Mouse (Mus musculus) heart, postnatal 0 days (tissue): ENCODE data around the gene Nf2. TPM values are rescaled to one million over a fixed set of nuclear protein-coding genes. Genes with fewer than 3 reads are reported as not detected.

Experiments used
- ATAC-seq: fragments of 200-750 bp; cut with Nextera tagmentation; 2 replicates; pipeline ENCODE4 v1.8.0; 2017; ENCODE audit warnings: low read depth, moderate number of reproducible peaks, moderate library complexity; ENCODE audit not compliant: insufficient read depth
- DNase-seq: peaks from one replicate; pipeline ENCODE4 v3.0.0-alpha.2; 2016; ENCODE audit warnings: low spot score
- H3K27ac ChIP-seq: fragments of 300-500 bp; sonication (generic); 2 replicates; pipeline ENCODE4 v1.5.1; 2014; ENCODE audit warnings: low read depth, mild to moderate bottlenecking
- H3K27me3 ChIP-seq: fragments of 300-500 bp; sonication (generic); 2 replicates; pipeline ENCODE4 v1.6.1; 2014; ENCODE audit warnings: low read length, mixed read lengths; ENCODE audit not compliant: control insufficient read depth, insufficient read depth
- H3K36me3 ChIP-seq: fragments of 300-500 bp; sonication (generic); replicated peaks from 2 replicates; pipeline ENCODE4 v1.6.1; 2014; ENCODE audit warnings: low read length, mixed read lengths; ENCODE audit not compliant: control insufficient read depth, insufficient read depth
- H3K4me1 ChIP-seq: fragments of 300-500 bp; sonication (generic); 2 replicates; pipeline ENCODE4 v1.6.1; 2014; ENCODE audit warnings: antibody characterized with exemption; ENCODE audit not compliant: control insufficient read depth, insufficient read depth
- H3K4me2 ChIP-seq: fragments of 300-500 bp; sonication (generic); 2 replicates; pipeline ENCODE4 v1.6.1; 2014; ENCODE audit warnings: low read depth, mild to moderate bottlenecking, low read length, moderate library complexity
- H3K4me3 ChIP-seq: fragments of 300-500 bp; sonication (generic); 2 replicates; pipeline ENCODE4 v1.5.1; 2014; ENCODE audit warnings: low read depth, low read length
- H3K9ac ChIP-seq: fragments of 300-500 bp; sonication (generic); replicated peaks from 2 replicates; pipeline ENCODE4 v1.6.1; 2014; ENCODE audit warnings: low read depth, low read length, mixed read lengths
- H3K9me3 ChIP-seq: fragments of 300-500 bp; sonication (generic); replicated peaks from 2 replicates; pipeline ENCODE4 v1.6.1; 2016; ENCODE audit warnings: low read length; ENCODE audit not compliant: control insufficient read depth
- CTCF ChIP-seq: IDR thresholded peaks from 2 replicates; pipeline ENCODE4 v1.5.1; 2016; ENCODE audit warnings: antibody characterized with exemption, control low read depth, low read depth
- EP300 ChIP-seq: IDR thresholded peaks from 2 replicates; pipeline ENCODE4 v1.6.1; 2016; ENCODE audit warnings: antibody characterized with exemption, low read depth
- WGBS: fragments of 180-500 bp; shearing (Covaris S2); extraction: QIAGEN DNeasy Blood & Tissue Kit; methylation state at CpG from one replicate; pipeline ENCODE4 v1.1.7; 2014; 5-methylcytosine and 5-hydroxymethylcytosine counted together
- polyA plus RNA-seq: library from polyadenylated mRNA; unstranded; fragments of >200 nt; fragmentation: Nextera tagmentation; extraction: Ambion mirVana; gene quantifications from 2 replicates; pipeline ENCODE4 v1.2.1, GENCODE M21; 2015
- total RNA-seq: library from RNA; depleted of rRNA; stranded (reverse); fragments of >200 nt; gene quantifications from 2 replicates; pipeline ENCODE4 v1.2.3, GENCODE M21; 2014; ENCODE audit warnings: low replicate concordance

Gene Nf2
- total and polyA plus RNA-seq, 2 experiments from 2014 or later = 36.7 to 56.3 TPM

DNA sequence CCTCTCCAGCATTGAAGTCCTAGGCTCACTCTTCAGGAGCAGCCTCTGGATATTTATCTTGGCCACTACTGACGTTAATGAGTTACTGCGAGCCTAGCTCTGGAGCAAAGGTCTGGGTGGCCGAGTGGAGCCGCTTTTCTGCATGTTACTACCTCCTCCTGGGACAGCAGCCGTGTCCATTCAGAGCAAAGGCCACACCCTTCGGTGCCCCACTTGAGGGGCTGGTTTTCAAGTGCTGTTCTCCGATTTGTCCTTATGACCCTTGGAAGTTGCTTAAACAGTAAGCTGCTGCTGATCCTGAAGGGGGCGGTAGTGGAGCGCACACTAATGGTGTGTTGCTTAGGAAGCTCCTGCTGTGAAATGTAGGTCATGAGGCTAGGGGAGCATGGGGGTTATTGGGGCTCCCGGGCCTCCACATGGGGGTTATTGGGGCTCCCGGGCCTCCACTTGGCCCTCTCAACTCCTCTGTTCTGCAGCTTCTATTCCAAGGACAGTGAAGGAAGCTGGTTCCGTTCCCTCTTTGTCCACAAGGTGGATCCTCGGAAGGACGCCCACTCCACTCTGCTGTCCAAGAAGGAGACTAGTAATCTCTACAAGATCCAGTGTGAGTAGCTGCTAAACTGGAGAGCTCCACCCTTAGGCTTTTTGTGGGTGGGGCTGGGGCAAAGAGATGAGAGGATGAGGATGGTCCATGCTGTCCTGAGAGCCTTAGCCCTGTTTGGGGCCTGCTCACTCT lies 33.7 kb upstream of the Nf2 start:
- Histone ChIP-seq H3K4me2 (peak overlapping the region; percentile 12; the same call in 1 of the 2 replicates), H3K9ac (no peak overlapping the region), H3K27ac (no peak overlapping the region), H3K36me3 (no peaks in the 10 kb centered on the region), H3K4me3 (no peak overlapping the region), H3K9me3 (no peaks in the 10 kb centered on the region), H3K4me1 (no peaks in the 10 kb centered on the region), H3K27me3 (no peaks in the 10 kb centered on the region)
- 42% methylated on average over 14 of the region's 14 CpGs for WGBS
- ATAC-seq = peak; percentile 54
- DNase-seq = peak; percentile 50
- TF ChIP-seq EP300 = no peak
- TF ChIP-seq CTCF = peak; percentile 35; the same call in 1 of the 2 replicates

DNA sequence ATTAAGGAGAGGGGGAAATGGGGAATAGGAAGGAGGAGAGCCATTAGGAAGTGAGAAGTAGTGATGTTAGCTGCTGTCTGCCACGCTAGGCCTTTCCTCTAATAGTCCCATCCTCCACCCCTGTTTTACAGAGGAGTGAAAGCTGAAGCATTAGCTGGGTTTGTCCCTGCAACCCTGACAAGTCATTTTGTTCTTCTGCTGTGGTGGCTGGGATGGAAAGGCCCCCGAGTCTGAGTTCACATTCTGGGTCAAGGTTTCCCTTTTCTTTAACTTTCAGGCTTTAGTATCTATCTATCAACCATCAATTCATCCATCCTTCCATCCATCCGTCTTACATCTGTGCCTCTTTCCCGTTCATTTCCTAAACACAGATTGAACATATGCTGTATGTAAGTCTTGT lies 31.8 kb upstream of the Nf2 start:
- DNase-seq (no peak), ATAC-seq (no peak)
- H3K9ac ChIP-seq = no peak overlapping the region
- no peak overlapping the region for H3K4me3 ChIP-seq
- WGBS = 72% methylated on average over 4 of the region's 4 CpGs
- no peaks in the 10 kb centered on the region for H3K27me3 ChIP-seq
- H3K4me2 ChIP-seq = no peak overlapping the region
- H3K27ac ChIP-seq = no peak overlapping the region
- no peaks in the 10 kb centered on the region for H3K4me1 ChIP-seq
- TF ChIP-seq CTCF (no peak), EP300 (no peak)
- no peaks in the 10 kb centered on the region for H3K9me3 ChIP-seq
- H3K36me3 ChIP-seq = no peaks in the 10 kb centered on the region

DNA sequence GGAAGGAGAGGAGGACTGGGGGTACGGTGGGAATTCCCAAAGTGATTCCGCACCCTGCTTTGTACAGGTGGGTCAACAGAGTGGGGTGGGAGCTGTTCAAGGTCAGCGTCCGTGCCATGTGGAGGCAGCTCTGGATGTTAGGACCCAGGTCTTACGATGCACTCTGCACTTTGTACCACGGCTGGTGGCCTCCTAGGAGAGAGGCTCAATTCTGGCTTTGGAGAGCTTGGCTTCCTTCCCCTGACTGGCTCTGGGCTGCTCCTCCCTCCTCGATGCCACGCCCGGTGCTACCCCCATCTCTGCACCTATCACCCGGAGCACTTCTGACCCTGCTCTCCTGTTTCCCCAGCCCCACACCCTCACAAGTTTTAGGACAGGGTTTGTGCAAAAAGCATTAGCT lies 25.2 kb upstream of the Nf2 start:
- ATAC-seq (no peak), DNase-seq (no peak)
- WGBS = 15% methylated on average over 10 of the region's 10 CpGs
- Histone ChIP-seq H3K4me1 (peaks cover 11% of the 10 kb centered on the region), H3K36me3 (no peaks in the 10 kb centered on the region), H3K4me2 (peak overlapping the region; percentile 75), H3K27ac (no peak overlapping the region), H3K4me3 (peak overlapping the region; percentile 56), H3K9me3 (no peaks in the 10 kb centered on the region), H3K27me3 (no peaks in the 10 kb centered on the region), H3K9ac (no peak overlapping the region)
- no peak for TF ChIP-seq CTCF
- no peak for TF ChIP-seq EP300

DNA sequence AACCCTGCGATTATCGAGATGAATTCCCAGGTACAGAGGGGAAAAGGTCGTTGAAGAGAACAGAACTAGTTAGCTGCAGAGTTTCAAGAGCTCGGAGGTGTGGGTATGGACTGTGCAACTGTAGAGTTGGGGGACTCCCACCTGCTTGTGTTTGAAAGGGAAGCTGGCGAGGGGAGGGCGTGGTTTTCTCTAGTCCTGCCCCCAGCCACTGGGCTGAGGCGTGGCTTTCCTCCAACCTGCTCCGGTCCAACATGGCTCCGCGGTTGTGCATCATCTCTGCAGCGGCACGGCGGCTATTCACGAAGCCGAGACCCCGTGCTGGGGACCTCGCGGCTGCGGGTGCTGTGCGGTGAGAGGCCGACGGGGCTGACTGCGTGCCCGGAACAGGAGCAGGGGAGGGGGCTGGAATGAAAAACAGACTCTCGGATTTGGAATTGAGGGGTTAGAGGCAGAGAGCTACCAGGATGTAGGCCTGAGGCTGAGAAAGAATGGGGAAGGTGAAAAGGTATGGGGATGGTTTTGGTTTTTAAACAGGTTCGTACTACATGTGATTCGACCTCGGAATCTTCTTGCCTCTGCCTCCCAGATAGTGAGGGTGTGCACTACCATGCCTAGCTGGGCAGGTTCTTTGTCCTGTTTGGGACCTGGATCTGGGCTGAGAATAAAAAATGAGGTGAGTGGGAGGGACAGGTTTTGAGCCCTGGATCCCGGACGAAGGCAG lies 24.6 kb upstream of the Nf2 start, which contains the start of gene Nipsnap1:
Gene Nipsnap1, plus strand, starts transcription at position 197 of the 721 bp plus-strand sequence.
- TF ChIP-seq EP300 (no peak), CTCF (no peak)
- DNase-seq (peak; percentile 42), ATAC-seq (peak; percentile 77)
- no peak within 1 kb of the TSS; the same call in 1 of the 2 replicates for H3K9ac ChIP-seq
- H3K9me3 ChIP-seq = no peaks in the 10 kb centered on the region
- no peaks in the 10 kb centered on the region for H3K36me3 ChIP-seq
- no peaks in the 10 kb centered on the region for H3K27me3 ChIP-seq
- 3% methylated on average over 30 of the region's 30 CpGs for WGBS
- H3K27ac ChIP-seq = no peak within 1 kb of the TSS
- H3K4me2 ChIP-seq = peak within 1 kb of the TSS; percentile 75
- H3K4me1 ChIP-seq = peaks cover 11% of the 10 kb centered on the region
- peak within 1 kb of the TSS; percentile 56 for H3K4me3 ChIP-seq

DNA sequence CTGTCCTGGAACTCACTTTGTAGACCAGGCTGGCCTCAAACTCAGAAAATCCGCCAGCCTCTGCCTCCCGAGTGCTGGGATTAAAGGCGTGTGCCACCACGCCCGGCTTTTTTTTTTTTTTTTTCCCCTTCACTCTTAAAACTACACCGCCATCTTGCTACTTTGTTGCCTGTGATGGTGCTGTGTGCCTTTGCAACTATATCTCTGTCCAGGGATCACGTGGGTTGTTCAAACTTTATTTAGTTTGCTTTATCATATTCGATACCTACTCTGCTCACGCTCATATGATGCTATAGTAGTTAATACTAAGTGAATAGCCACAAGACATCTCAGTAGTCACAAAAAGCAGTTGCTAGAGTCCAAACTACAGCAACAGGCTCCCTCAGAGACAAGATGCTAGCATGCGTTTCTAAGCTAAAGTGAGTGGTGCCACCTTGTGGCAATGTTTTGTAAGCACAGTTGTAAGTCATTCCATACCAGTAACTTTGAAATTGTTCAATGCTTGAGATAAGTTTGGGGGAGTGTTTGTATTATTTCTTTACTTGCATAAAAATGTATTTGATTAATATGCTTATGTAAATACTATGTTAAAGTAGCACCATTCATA lies 16.4 kb upstream of the Nf2 start:
- no peak overlapping the region for H3K4me3 ChIP-seq
- no peaks in the 10 kb centered on the region for H3K27me3 ChIP-seq
- no peaks in the 10 kb centered on the region for H3K4me1 ChIP-seq
- DNase-seq = peak; percentile 61
- no peak overlapping the region for H3K9ac ChIP-seq
- ATAC-seq = no peak
- no peak overlapping the region for H3K27ac ChIP-seq
- H3K4me2 ChIP-seq = no peak overlapping the region
- no peaks in the 10 kb centered on the region for H3K36me3 ChIP-seq
- H3K9me3 ChIP-seq = no peaks in the 10 kb centered on the region
- 28% methylated on average over 10 of the region's 10 CpGs for WGBS
- peak; percentile 89 for TF ChIP-seq CTCF
- no peak for TF ChIP-seq EP300
